Mouse (Mus musculus) heart, adult 2 months (tissue): ENCODE data around the gene Chkb. TPM values are rescaled to one million over a fixed set of nuclear protein-coding genes. Genes with fewer than 3 reads are reported as not detected.
A peak's percentile ranks its signal among the peaks of the same experiment; 100 is the strongest.

Experiments used
- DNase-seq, 2 experiments: peaks; one replicate each; pipeline ENCODE4 v3.0.0; 2021
- H3K27ac ChIP-seq: fragments of 200-600 bp; 2 replicates; pipeline ENCODE4 v1.8.1; 2022
- H3K27me3 ChIP-seq: fragments of 200-500 bp; 2 replicates; pipeline ENCODE4 v1.6.1; 2012; ENCODE audit warnings: mild to moderate bottlenecking, low read length, inconsistent platforms, mixed read lengths; ENCODE audit not compliant: control insufficient read depth, insufficient read depth
- H3K36me3 ChIP-seq: fragments of 200-500 bp; 2 replicates; pipeline ENCODE4 v1.6.1; 2012; ENCODE audit warnings: low read length, inconsistent platforms; ENCODE audit not compliant: control insufficient read depth, insufficient read depth
- H3K4me1 ChIP-seq: fragments of 200-500 bp; 2 replicates; pipeline ENCODE4 v1.6.1; 2011; ENCODE audit warnings: low read length; ENCODE audit not compliant: control insufficient read depth, insufficient read depth
- H3K4me3 ChIP-seq: fragments of 200-600 bp; 2 replicates; pipeline ENCODE4 v1.8.1; 2022
- H3K79me2 ChIP-seq: fragments of 200-500 bp; replicated peaks from 2 replicates; pipeline ENCODE4 v1.6.1; 2012; ENCODE audit warnings: mild to moderate bottlenecking, inconsistent platforms, low read length, moderate library complexity, mixed read lengths; ENCODE audit not compliant: control insufficient read depth, insufficient read depth
- H3K9ac ChIP-seq: fragments of 200-500 bp; 2 replicates; pipeline ENCODE4 v1.6.1; 2012; ENCODE audit warnings: low read depth, mild to moderate bottlenecking, control low read depth, inconsistent platforms, low read length, mixed read lengths
- CTCF ChIP-seq: fragments of 200-600 bp; IDR thresholded peaks from 2 replicates; pipeline ENCODE4 v1.8.1; 2022; ENCODE audit warnings: antibody characterized with exemption, mild to moderate bottlenecking, moderate library complexity
- EP300 ChIP-seq: fragments of 200-500 bp; IDR thresholded peaks from 2 replicates; pipeline ENCODE4 v1.6.1; 2011; ENCODE audit warnings: low read depth, low read length, control low read depth; ENCODE audit not compliant: insufficient read depth
- POLR2A ChIP-seq: fragments of 200-500 bp; IDR thresholded peaks from 2 replicates; pipeline ENCODE4 v1.6.1; 2011; ENCODE audit warnings: mild to moderate bottlenecking, low read depth, low read length, control low read depth; ENCODE audit not compliant: insufficient read depth
- WGBS: fragments of 180-500 bp; shearing (Covaris S2); methylation state at CpG from one replicate; pipeline ENCODE4 v1.1.7; 2018; 5-methylcytosine and 5-hydroxymethylcytosine counted together
- intact Hi-C: fragments of 180-260 bp; cut with DNase I; formaldehyde crosslinking; loops from one replicate; pipeline ENCODE4 v1.15.1; 2025
- polyA plus RNA-seq: library from polyadenylated mRNA; depleted of rRNA; stranded (reverse); fragments of >200 nt; gene quantifications from 2 replicates; pipeline ENCODE4 v1.2.3, GENCODE M21; 2012
- total RNA-seq, 2 experiments: library from RNA; stranded (reverse); gene quantifications; 2 replicates each; pipeline ENCODE4 v1.2.3; 2021

Gene Chkb
- total and polyA plus RNA-seq, 3 experiments, result 46.8 to 81.3 (median 48.2) TPM

DNA sequence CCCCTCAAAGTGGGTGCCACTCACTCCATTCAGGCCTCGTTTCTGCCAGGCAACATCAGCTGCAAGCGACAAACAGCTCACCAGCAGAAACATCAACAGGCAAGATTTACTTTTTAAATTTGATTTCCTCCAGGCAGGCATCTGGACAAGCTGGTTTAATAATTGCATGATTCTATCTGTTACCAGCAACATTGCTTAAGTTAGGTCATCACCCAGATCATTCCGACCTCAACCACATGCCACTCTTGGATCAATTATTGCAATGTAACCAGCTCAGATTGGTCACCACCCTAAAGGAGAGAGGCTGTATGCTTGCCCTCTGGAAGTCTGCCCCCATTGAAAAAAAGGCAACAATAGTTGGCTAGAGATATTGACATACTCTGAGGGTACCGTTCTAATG, 41.8 kb upstream of the Chkb start:
- H3K4me3 ChIP-seq, result no peak overlapping the region
- 83% methylated on average over 4 of the region's 4 CpGs for WGBS
- no peak for TF ChIP-seq EP300
- TF ChIP-seq CTCF, result no peak
- no peak for TF ChIP-seq POLR2A
- H3K36me3 ChIP-seq, result no peaks in the 10 kb centered on the region
- DNase-seq, result no peak
- no peak overlapping the region for H3K27ac ChIP-seq
- peaks cover 3% of the 10 kb centered on the region; the same call in 1 of the 2 replicates for H3K4me1 ChIP-seq
- no peaks in the 10 kb centered on the region for H3K27me3 ChIP-seq
- intact Hi-C loops, result loop anchor here (10.0 kb wide), 1 partner anchor 607 kb away; the partner anchor contains the start of gene Pim3
- no peak overlapping the region for H3K9ac ChIP-seq
- H3K79me2 ChIP-seq, result no peaks in the 10 kb centered on the region

DNA sequence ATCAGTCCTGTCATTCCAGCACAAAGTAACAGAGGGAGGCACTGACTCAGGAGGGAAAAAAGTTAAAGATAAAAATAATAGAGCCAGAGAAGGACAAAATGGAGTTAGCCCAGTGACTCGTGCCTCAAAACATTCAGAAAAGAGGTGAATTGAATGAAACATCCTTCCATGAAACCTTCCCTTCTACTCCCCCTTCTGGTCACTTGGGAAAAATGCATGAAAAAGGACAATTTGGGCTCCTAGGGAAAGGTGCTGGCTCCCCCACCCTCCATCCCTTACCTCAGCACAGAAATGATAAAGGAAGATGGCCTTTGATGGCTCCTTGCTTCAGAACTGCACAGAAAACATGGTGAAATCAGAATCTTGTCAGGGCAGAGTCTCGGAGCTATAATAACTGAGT, 38.9 kb upstream of the Chkb start:
- 22% methylated on average over 2 of the region's 2 CpGs for WGBS
- no peak for TF ChIP-seq EP300
- peak; percentile 87 for TF ChIP-seq CTCF
- Histone ChIP-seq H3K27ac (no peak overlapping the region), H3K4me3 (no peak overlapping the region), H3K4me1 (no peaks in the 10 kb centered on the region), H3K27me3 (no peaks in the 10 kb centered on the region), H3K79me2 (no peaks in the 10 kb centered on the region), H3K9ac (no peak overlapping the region), H3K36me3 (no peaks in the 10 kb centered on the region)
- intact Hi-C loops, result loop anchor here (2.0 to 5.0 kb wide), 5 partner anchors 34 to 121 kb away; no protein-coding TSS in a partner anchor
- no peak for DNase-seq

DNA sequence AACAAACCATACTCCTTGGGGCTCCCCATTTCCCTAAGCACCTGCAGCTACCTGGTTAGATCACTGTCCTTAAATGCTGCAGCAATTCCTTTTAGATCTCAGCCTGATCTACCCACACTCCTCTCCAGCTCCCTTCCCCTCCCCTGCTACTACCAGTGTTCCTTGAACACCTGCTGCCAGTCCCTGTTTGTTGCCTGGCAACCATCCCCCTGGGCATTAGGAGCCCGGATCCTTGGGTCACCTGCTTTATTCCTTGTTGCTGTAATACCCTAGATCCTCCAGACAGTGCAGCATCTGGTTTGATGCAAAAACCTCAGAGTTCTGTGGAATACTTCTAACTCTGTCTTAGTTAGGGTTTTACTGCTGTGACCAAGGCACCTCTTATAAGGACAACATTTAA, 35.3 kb upstream of the Chkb start:
- WGBS, result 10% methylated on average over 1 of the region's 1 CpGs
- H3K4me1 ChIP-seq, result no peaks in the 10 kb centered on the region
- intact Hi-C loops, result loop anchor here (5.0 kb wide), 2 partner anchors 52 to 118 kb away; no protein-coding TSS in a partner anchor

DNA sequence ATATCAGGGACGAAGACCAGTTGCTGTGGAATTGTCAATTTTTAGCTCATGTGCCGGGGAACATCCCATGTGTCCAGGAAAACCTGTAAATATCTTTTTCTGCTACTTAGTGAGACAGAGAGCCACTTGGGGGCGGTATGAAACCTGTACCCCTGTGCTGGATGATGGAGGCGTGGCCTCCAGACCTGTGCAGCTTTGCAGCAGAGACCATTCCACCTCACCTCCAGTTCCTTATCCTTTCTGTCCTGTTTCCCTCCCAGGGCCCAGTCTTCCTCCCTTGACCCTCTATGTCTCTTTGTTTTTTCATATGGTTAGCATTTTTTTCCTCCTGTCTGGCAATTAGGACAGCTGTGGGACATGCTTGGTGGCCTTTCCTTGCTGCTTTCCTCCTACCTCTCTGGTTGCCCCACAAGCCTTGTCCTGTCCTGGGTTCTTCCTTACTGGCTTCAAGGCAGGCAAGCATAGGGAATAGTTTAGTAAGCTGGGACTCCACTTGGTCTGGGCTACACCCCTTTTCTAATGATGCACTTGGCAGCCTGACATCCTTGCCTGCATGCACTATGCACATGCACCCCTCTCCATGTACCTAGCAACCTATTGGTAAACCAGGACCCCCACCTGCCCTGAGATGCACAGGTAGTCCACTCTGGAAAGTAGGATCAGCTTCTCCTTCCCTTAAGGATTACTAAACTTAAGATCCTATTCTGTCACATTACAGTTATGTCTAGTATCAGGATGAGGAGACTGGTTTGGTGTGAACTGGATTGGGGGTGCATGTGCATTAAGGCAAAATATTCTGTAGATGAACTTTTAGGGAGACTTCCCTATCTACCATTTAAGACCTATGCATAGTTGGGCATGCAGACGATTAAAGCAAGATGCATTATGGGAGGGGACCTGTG, 33.9 kb upstream of the Chkb start:
- no peaks in the 10 kb centered on the region for H3K27me3 ChIP-seq
- no peak overlapping the region for H3K27ac ChIP-seq
- peak in 1 of 2 experiments; percentile 20 for DNase-seq
- 41% methylated on average over 5 of the region's 5 CpGs for WGBS
- H3K4me1 ChIP-seq, result no peaks in the 10 kb centered on the region
- H3K36me3 ChIP-seq, result no peaks in the 10 kb centered on the region
- peak; percentile 73 for TF ChIP-seq CTCF
- TF ChIP-seq POLR2A, result no peak
- H3K79me2 ChIP-seq, result no peaks in the 10 kb centered on the region
- H3K4me3 ChIP-seq, result no peak overlapping the region
- H3K9ac ChIP-seq, result no peak overlapping the region
- intact Hi-C loops, result no loop called here

More for the DNA sequence above, 35.3 kb upstream of the Chkb start:
- TF ChIP-seq POLR2A, result no peak
- TF ChIP-seq CTCF, result no peak
- TF ChIP-seq EP300, result no peak
- Histone ChIP-seq H3K9ac (no peak overlapping the region), H3K79me2 (no peaks in the 10 kb centered on the region), H3K36me3 (no peaks in the 10 kb centered on the region), H3K27me3 (no peaks in the 10 kb centered on the region), H3K4me3 (no peak overlapping the region), H3K27ac (no peak overlapping the region)
- DNase-seq, result no peak

DNA sequence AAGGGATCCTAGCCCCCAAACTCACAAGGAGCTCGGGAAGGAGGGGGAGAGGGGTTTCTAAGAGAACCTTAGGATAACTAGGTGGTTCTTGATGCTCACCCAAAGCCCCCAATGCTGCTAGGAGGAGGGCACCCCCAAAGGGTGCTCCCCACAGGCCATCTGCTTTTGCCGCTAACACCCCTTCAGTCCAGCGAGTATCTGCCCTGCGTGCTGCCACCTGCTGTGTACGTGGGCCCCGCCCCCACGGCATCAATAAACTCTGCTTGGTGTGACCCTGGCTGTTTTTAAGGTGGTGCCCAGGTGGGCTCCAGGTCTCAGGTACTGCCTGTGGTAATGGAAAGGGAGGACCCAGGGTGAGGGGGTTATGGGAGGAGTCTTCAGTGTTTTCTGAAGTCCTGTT, 32.5 kb upstream of the Chkb start:
- H3K27me3 ChIP-seq, result no peaks in the 10 kb centered on the region
- H3K27ac ChIP-seq, result no peak overlapping the region
- H3K4me3 ChIP-seq, result no peak overlapping the region
- 67% methylated on average over 7 of the region's 7 CpGs for WGBS
- H3K4me1 ChIP-seq, result no peaks in the 10 kb centered on the region
- no peaks in the 10 kb centered on the region for H3K36me3 ChIP-seq
- DNase-seq, result no peak
- intact Hi-C loops, result no loop called here
- TF ChIP-seq POLR2A (no peak), EP300 (no peak), CTCF (no peak)
- no peaks in the 10 kb centered on the region for H3K79me2 ChIP-seq
- H3K9ac ChIP-seq, result no peak overlapping the region

DNA sequence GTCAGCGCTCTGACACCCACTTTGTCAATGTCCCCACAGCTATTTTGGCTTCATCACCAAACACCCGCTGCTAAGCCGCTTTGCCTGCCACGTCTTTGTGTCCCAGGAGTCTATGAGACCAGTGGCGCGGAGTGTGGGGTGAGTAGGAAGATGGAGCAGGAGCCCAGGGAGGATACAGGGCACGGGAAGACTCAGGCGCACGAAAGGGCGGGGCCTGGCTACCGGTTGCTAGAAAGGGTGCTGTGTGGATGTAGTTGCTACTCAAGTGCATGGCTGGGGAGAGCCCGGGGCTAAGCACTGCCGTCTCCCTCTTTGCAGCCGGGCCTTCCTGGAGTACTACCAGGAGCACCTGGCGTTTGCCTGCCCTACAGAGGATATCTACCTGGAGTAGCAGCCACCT, 31.6 kb upstream of the Chkb start:
- WGBS, result 69% methylated on average over 15 of the region's 15 CpGs
- Histone ChIP-seq H3K9ac (no peak overlapping the region), H3K36me3 (no peaks in the 10 kb centered on the region), H3K79me2 (no peaks in the 10 kb centered on the region), H3K4me1 (no peaks in the 10 kb centered on the region), H3K27me3 (peaks cover 1% of the 10 kb centered on the region; the same call in 1 of the 2 replicates), H3K27ac (no peak overlapping the region), H3K4me3 (no peak overlapping the region)
- no peak for DNase-seq
- intact Hi-C loops, result no loop called here
- TF ChIP-seq EP300, result no peak
- TF ChIP-seq CTCF, result no peak
